Mouse (Mus musculus): ENCODE data around the gene 4921536K21Rik. TPM values are rescaled to one million over a fixed set of nuclear protein-coding genes. Genes with fewer than 3 reads are reported as not detected.
A peak's percentile ranks its signal among the peaks of the same experiment; 100 is the strongest.

4921536K21Rik gene
- total RNA-seq, 2 experiments from 2014 or later = 0.56 TPM; not detected in 1

DNA sequence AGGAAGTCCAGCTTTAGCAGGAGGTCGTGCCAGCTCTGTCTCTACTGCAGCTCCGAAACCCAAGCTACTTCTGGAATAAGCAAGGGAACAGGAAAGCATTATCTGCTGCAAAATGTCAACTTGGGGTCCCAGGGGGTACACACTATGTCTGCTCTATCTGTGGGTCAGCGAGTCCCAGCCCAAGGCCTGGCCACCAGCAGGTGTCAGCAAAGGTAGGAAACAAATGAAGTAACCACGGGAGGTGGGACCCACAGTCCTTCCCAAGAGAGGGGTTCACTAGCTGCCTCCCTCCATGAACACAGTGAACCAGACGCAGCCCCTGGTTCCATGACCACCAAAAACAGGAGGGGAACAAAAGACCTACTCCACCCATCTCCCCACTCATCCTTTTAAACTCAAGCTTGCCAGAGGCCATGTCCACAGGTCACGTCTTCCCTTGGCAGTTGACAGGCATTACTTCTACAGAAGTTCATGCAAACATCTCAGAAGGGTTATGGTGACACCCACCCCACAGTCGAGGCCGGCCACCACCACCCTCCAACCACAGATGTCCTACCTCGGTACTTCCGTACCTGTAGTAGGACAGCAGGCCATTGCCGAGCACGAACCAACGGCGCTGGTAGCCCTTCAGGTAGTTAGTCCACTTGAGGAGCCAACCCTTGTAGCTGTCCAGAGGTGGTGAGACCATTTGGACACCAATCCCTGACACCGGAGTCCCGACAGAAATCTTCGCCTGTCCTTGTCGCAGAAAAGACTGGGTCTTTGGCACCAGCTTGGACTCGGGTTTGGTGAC is 32.0 kb downstream of the 4921536K21Rik start:
- no peak for ATAC-seq (replicated peaks; ENCODE audit: low FRiP score, low TSS enrichment, poor library complexity, severe bottlenecking)

GRCm38 (mm10) chr11:3860361-3860760 is 34.5 kb downstream of the 4921536K21Rik start:
- no peak for ATAC-seq (replicated peaks; ENCODE audit: low FRiP score, low TSS enrichment, poor library complexity, severe bottlenecking)

DNA sequence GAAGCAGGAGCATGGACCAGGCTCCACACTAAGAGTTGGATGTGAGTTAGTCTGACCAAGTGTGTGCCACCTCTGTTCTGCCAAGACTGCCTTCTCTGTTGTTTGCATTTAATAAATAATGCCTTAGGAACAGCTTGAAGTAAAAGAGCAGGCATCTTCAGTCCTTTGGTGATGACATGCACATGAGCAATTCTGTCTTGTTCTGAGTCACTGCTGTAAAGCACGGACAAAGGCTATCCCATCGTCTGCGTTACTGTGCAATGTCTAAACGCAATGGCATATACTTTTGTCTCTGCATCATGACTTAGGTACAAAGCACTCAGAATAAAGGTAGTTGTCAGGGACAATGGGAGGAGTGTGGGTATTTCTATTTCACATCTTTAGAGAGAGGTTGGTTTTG is 35.1 kb downstream of the 4921536K21Rik start:
- no peak for ATAC-seq (replicated peaks; ENCODE audit: low FRiP score, low TSS enrichment, poor library complexity, severe bottlenecking)

GRCm38 (mm10) chr11:3857902-3858301 is 37.0 kb downstream of the 4921536K21Rik start:
- ATAC-seq (replicated peaks; ENCODE audit: low FRiP score, low TSS enrichment, poor library complexity, severe bottlenecking) = no peak

DNA sequence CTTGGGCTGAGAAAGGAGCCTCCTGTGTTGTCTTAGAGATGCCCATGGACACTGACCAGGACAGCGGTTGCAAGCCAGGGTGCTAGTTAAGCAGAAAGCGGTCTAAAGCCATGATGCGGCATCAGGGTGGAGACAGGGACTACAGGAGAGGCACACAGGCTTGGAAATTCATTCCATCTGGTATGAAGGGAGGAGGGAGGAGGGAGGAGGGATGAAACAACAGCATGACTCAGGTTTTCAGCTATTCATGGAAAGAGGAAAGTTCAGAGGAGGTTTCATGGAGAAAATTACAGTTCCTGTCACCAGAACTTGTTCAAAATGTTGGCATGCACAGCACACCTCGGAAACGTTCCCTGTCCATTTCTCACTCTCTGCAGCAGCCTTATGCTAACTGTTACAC is 39.1 kb downstream of the 4921536K21Rik start:
- no peak for ATAC-seq (replicated peaks; ENCODE audit: low FRiP score, low TSS enrichment, poor library complexity, severe bottlenecking)

DNA sequence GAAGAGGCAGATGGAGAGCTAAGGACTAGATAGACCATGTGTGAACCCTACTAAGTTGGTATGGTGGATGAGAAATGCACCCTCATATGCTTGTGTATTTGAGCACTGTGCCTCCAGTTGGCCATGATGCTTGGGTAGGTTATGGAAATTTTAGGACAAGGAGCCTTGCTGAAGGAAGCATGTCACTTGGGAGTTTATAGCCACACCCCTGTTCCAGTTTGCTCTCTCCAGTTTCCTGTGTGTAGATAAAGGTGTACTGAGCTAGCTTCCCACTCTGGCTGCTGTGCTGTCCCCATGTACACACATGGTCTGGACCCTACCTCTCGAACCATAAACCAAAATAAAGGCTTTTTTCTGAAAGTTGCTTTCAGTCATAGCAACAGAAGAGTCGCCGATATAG is 40.7 kb downstream of the 4921536K21Rik start:
- ATAC-seq (replicated peaks; ENCODE audit: low FRiP score, low TSS enrichment, poor library complexity, severe bottlenecking) = no peak

- peak; percentile 93 for ATAC-seq (replicated peaks; ENCODE audit: low FRiP score, low TSS enrichment, poor library complexity, severe bottlenecking)
Observed at GRCm38 (mm10) chr11:3853481-3854034, 41.3 kb downstream of the 4921536K21Rik start.

- ATAC-seq (replicated peaks; ENCODE audit: low FRiP score, low TSS enrichment, poor library complexity, severe bottlenecking) = no peak
Observed at GRCm38 (mm10) chr11:3853031-3853430, 41.9 kb downstream of the 4921536K21Rik start.

GRCm38 (mm10) chr11:3851872-3852271 is 43.0 kb downstream of the 4921536K21Rik start:
- no peak for ATAC-seq (replicated peaks; ENCODE audit: low FRiP score, low TSS enrichment, poor library complexity, severe bottlenecking)

- ATAC-seq (replicated peaks; ENCODE audit: low FRiP score, low TSS enrichment, poor library complexity, severe bottlenecking) = no peak
Observed at GRCm38 (mm10) chr11:3850746-3851277, 44.1 kb downstream of the 4921536K21Rik start.

DNA sequence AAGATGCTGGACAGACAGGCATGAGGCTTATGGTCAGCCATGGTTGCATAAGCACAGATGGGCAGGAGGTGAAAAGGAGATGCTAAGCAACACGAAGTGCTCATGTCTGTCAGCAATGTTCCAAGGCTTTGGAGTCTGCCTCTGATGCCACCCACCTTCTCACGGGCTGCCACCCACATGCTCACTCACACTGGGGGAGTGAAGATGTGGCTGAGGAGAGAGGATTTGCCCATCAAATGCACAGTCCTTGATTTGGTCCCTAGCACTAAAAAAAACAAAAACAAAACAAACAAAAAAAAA is 44.6 kb downstream of the 4921536K21Rik start:
- ATAC-seq (replicated peaks; ENCODE audit: low FRiP score, low TSS enrichment, poor library complexity, severe bottlenecking) = no peak

- ATAC-seq (replicated peaks; ENCODE audit: low FRiP score, low TSS enrichment, poor library complexity, severe bottlenecking) = no peak
Observed at GRCm38 (mm10) chr11:3849469-3850314, 45.2 kb downstream of the 4921536K21Rik start.

- no peak for ATAC-seq (replicated peaks; ENCODE audit: low FRiP score, low TSS enrichment, poor library complexity, severe bottlenecking)
Observed at GRCm38 (mm10) chr11:3846351-3846750, 48.5 kb downstream of the 4921536K21Rik start.

DNA sequence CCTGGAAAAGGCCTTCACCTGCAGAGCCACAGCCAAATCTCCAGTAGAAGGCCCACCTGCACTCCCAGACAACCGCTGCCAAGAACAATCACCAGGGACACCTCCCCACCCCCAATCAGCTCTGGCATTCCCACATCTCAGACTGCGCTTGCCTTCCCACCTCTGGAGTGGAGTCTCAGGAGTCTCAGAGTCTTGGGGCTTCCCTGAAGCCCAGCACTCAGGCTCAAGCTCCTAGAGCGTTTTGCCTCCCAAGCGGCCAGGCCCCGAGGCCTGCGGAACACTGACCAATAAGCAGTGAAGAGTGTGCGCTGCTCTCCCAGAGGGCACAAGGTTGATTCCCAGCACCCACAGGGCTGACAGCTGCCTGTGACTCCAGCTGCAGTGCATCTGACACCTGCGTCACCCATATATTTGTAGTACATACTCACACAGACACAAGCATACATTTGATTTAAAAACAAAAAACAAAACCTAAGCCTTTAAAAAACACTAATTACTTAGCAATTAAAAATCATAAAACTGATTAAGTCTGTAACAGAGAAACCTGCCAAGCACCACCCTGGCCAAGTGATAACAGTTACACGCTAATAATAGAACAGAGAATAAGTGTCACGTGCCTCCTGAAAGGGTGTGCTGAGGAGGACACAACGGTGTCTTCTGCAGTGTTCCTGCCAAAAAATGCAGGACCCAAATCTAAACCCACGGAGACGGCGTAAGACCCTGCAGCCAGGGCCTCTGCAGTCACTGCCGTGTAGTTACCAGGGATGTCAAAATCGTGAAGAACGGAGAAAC is 50.8 kb downstream of the 4921536K21Rik start:
- peak; percentile 66; the same call in 1 of the 2 replicates for ATAC-seq (replicated peaks; ENCODE audit: low FRiP score, low TSS enrichment, poor library complexity, severe bottlenecking)

Other genes starting within 250 kb of the 4921536K21Rik start
- gene Morc2a, start 245.9 kb downstream of the 4921536K21Rik start, total RNA-seq (2014; fragmentation: Nextera tagmentation) = 40.6 and 55.0 TPM in 2 replicates
- gene Morc2a, start 245.9 kb downstream of the 4921536K21Rik start, total RNA-seq (2017) = 36.5 and 42.2 TPM in 2 replicates
- 0.17 TPM in 1 of 2 replicates, not detected in the other for gene Osbp2, start 31.2 kb downstream of the 4921536K21Rik start, total RNA-seq (2014; fragmentation: Nextera tagmentation)
- not detected in 2 replicates for gene Osbp2, start 31.2 kb downstream of the 4921536K21Rik start, total RNA-seq (2017)
- gene Dusp18, start 142 bp upstream of the 4921536K21Rik start, total RNA-seq (2014; fragmentation: Nextera tagmentation) = 0.35 TPM in 1 of 2 replicates, not detected in the other
- not detected in 2 replicates for gene Dusp18, start 142 bp upstream of the 4921536K21Rik start, total RNA-seq (2017)
- 0.35 TPM in 1 of 2 replicates, not detected in the other for gene Slc35e4, start 19.6 kb upstream of the 4921536K21Rik start, total RNA-seq (2014; fragmentation: Nextera tagmentation)
- gene Slc35e4, start 19.6 kb upstream of the 4921536K21Rik start, total RNA-seq (2017) = 0.09 TPM in 1 of 2 replicates, not detected in the other
- 4.0 and 6.7 TPM in 2 replicates for gene Tcn2, start 37.1 kb upstream of the 4921536K21Rik start, total RNA-seq (2014; fragmentation: Nextera tagmentation)
- gene Tcn2, start 37.1 kb upstream of the 4921536K21Rik start, total RNA-seq (2017) = 4.4 and 5.9 TPM in 2 replicates
- 107 and 117 TPM in 2 replicates for gene Pes1, start 68.9 kb upstream of the 4921536K21Rik start, total RNA-seq (2014; fragmentation: Nextera tagmentation)
- gene Pes1, start 68.9 kb upstream of the 4921536K21Rik start, total RNA-seq (2017) = 143 and 228 TPM in 2 replicates
- gene 4930556J24Rik, start 81.7 kb upstream of the 4921536K21Rik start, total RNA-seq (2014; fragmentation: Nextera tagmentation) = not detected in 2 replicates
- gene 4930556J24Rik, start 81.7 kb upstream of the 4921536K21Rik start, total RNA-seq (2017) = not detected in 2 replicates
- gene Gal3st1, start 88.5 kb upstream of the 4921536K21Rik start, total RNA-seq (2014; fragmentation: Nextera tagmentation) = not detected in 2 replicates
- not detected in 2 replicates for gene Gal3st1, start 88.5 kb upstream of the 4921536K21Rik start, total RNA-seq (2017)
- gene Sec14l4, start 136.4 kb upstream of the 4921536K21Rik start, total RNA-seq (2014; fragmentation: Nextera tagmentation) = not detected in 2 replicates
- not detected in 2 replicates for gene Sec14l4, start 136.4 kb upstream of the 4921536K21Rik start, total RNA-seq (2017)
- gene Sec14l3, start 169.7 kb upstream of the 4921536K21Rik start, total RNA-seq (2014; fragmentation: Nextera tagmentation) = not detected in 2 replicates
- not detected in 2 replicates for gene Sec14l3, start 169.7 kb upstream of the 4921536K21Rik start, total RNA-seq (2017)
- 39.6 and 47.8 TPM in 2 replicates for gene Mtfp1, start 200.3 kb upstream of the 4921536K21Rik start, total RNA-seq (2014; fragmentation: Nextera tagmentation)
- 26.3 and 31.4 TPM in 2 replicates for gene Mtfp1, start 200.3 kb upstream of the 4921536K21Rik start, total RNA-seq (2017)
- 17.5 and 26.8 TPM in 2 replicates for gene Sec14l2, start 228.3 kb upstream of the 4921536K21Rik start, total RNA-seq (2014; fragmentation: Nextera tagmentation)
- gene Sec14l2, start 228.3 kb upstream of the 4921536K21Rik start, total RNA-seq (2017) = 4.5 and 22.5 TPM in 2 replicates
- gene Rnf215, start 240.1 kb upstream of the 4921536K21Rik start, total RNA-seq (2014; fragmentation: Nextera tagmentation) = 6.6 and 8.0 TPM in 2 replicates
- gene Rnf215, start 240.1 kb upstream of the 4921536K21Rik start, total RNA-seq (2017) = 3.4 and 5.8 TPM in 2 replicates